Mouse (Mus musculus) embryonic facial prominence, embryonic 15.5 days (tissue): ENCODE data around the gene Myom1. TPM values are rescaled to one million over a fixed set of nuclear protein-coding genes. Genes with fewer than 3 reads are reported as not detected.
"Not testable (repeated sequence)": the region's sequence is repeated elsewhere in the genome, so short reads cannot be mapped to it uniquely, and the experiment has no call there.

Experiments
- ATAC-seq: fragments of 200-750 bp; cut with Nextera tagmentation; 2 replicates; pipeline ENCODE4 v1.8.0; 2017; ENCODE audit warnings: low read depth, moderate TSS enrichment; ENCODE audit not compliant: insufficient number of reproducible peaks, low FRiP score, low TSS enrichment
- H3K27ac ChIP-seq: fragments of 300-500 bp; sonication (generic); replicated peaks from 2 replicates; pipeline ENCODE4 v1.5.1; 2015; ENCODE audit warnings: mild to moderate bottlenecking, inconsistent platforms
- H3K27me3 ChIP-seq: fragments of 300-500 bp; sonication (generic); 2 replicates; pipeline ENCODE4 v1.6.1; 2015; ENCODE audit warnings: inconsistent platforms
- H3K36me3 ChIP-seq: fragments of 300-500 bp; sonication (generic); 2 replicates; pipeline ENCODE4 v1.6.1; 2015; ENCODE audit warnings: mild to moderate bottlenecking, inconsistent platforms
- H3K4me1 ChIP-seq: fragments of 300-500 bp; sonication (generic); 2 replicates; pipeline ENCODE4 v1.6.1; 2015; ENCODE audit warnings: inconsistent platforms
- H3K4me2 ChIP-seq: fragments of 300-500 bp; sonication (generic); replicated peaks from 2 replicates; pipeline ENCODE4 v1.6.1; 2015; ENCODE audit warnings: mild to moderate bottlenecking, inconsistent platforms
- H3K4me3 ChIP-seq: fragments of 300-500 bp; sonication (generic); replicated peaks from 2 replicates; pipeline ENCODE4 v1.5.1; 2015; ENCODE audit warnings: mild to moderate bottlenecking, inconsistent platforms
- H3K9ac ChIP-seq: fragments of 300-500 bp; sonication (generic); 2 replicates; pipeline ENCODE4 v1.6.1; 2015; ENCODE audit warnings: inconsistent platforms
- H3K9me3 ChIP-seq: fragments of 300-500 bp; sonication (generic); replicated peaks from 2 replicates; pipeline ENCODE4 v1.6.1; 2016; ENCODE audit warnings: inconsistent platforms
- WGBS: fragments of 180-500 bp; shearing (Covaris S2); methylation state at CpG from one replicate; pipeline ENCODE4 v1.1.7; 2015; 5-methylcytosine and 5-hydroxymethylcytosine counted together
- polyA plus RNA-seq: library from polyadenylated mRNA; unstranded; fragments of >200 nt; fragmentation: Nextera tagmentation; extraction: Ambion mirVana; gene quantifications from 2 replicates; pipeline ENCODE4 v1.2.1, GENCODE M21; 2015

The Myom1 gene
- 22.9 and 32.8 TPM in 2 replicates for polyA plus RNA-seq

DNA sequence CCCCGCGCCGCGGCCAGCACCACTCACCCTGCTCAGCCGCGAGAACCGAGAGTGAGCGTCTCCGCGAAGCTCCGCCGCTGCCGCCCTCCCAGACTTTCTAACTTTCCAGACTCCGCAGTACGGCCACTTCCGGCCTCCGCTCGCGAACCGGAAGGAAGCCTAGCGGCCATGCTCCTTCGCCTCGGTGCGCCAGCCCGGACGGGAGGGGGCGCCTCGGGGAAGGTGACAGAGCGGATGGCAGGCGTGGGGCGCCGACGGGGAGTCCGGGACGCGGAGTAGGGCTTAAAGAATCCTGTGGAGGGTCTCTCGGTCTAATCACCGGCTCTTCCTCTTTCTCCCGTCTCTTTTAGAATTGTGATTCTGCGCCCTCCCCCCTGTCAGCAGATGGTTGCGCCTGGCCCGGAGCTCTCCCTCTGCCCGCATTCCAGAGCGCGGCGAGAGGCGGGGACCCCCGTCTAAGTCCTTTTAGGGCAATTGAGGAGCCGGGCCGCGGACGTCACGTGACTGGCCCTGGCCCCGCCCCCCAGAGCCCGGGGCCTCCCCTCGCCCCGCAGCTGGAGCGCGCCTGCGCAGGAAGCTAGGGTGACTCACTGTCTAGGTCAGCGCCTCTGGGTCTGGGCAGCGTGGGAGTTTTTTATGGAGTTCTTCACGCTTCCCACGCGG lies at the start of gene Myom1:
Gene Myom1 (plus strand): TSS at position 553 of the 663 bp plus-strand sequence.
- peaks cover 30% of the 10 kb centered on the region for H3K4me1 ChIP-seq
- peak within 1 kb of the TSS; percentile 100 for H3K27ac ChIP-seq
- WGBS, result under 1% methylated on average over 65 of the region's 65 CpGs

DNA sequence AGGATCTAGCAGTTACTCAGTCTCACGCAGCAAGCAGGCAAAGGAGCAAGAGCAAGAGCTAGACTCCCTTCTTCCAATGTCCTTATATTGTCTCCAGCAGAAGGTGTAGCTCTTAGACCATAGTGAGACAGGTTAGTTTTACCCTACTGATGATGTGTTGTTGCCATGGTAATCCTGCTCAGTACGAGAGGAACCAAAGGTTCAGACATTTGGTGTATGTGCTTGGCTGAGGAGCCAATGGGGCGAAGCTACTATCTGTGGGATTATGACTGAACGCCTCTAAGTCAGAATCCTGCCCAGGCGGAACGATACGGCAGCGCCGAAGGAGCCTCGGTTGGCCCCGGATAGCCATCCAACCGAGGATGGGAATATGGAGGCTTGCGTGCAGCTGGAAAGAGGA lies 38.9 kb upstream of the Myom1 start:
- WGBS, result 66% methylated on average over 13 of the region's 13 CpGs
- H3K36me3 ChIP-seq, result not testable (repeated sequence)
- ATAC-seq, result peak; percentile 100

More for the DNA sequence above, at the start of gene Myom1:
- peak within 1 kb of the TSS; percentile 100 for H3K9ac ChIP-seq
- no peaks in the 10 kb centered on the region for H3K27me3 ChIP-seq
- ATAC-seq, result peak; percentile 95
- no peaks in the 10 kb centered on the region for H3K9me3 ChIP-seq
- H3K4me2 ChIP-seq, result peak within 1 kb of the TSS; percentile 60
- peak within 1 kb of the TSS; percentile 95 for H3K4me3 ChIP-seq
- no peaks in the 10 kb centered on the region for H3K36me3 ChIP-seq

DNA sequence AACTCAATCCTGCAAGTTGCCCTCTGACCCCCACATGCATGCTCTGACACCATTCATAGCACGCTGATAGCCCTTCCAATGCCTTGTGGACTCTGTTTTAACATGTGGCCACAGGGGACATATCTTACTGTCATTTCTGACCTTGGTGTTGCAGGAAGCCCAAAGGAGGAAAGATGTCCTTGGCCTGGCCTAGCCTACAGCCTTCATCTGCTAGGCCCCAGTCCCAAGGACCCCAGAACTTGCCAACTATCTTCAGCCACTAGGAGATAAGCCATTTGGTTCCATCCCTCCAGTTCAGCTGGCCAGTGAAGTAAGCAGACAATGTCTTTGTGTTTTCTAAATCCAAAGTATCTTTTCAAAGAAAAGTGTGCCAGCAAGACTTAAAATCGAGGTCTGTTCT lies 37.2 kb upstream of the Myom1 start:
- no peak overlapping the region for H3K4me3 ChIP-seq
- no peak overlapping the region for H3K9ac ChIP-seq
- 0 out of 2 replicates have a peak, but pooled peaks cover 3% of the 10 kb centered on the region for H3K4me1 ChIP-seq
- WGBS, result 75% methylated on average over 2 of the region's 2 CpGs
- no peaks in the 10 kb centered on the region for H3K9me3 ChIP-seq
- H3K27ac ChIP-seq, result no peak overlapping the region
- no peaks in the 10 kb centered on the region for H3K36me3 ChIP-seq
- no peaks in the 10 kb centered on the region for H3K27me3 ChIP-seq
- no peak overlapping the region for H3K4me2 ChIP-seq
- no peak for ATAC-seq

More for the DNA sequence above, 38.9 kb upstream of the Myom1 start:
- H3K4me2 ChIP-seq, H3K4me3 ChIP-seq, H3K9ac ChIP-seq, H3K4me1 ChIP-seq, H3K27me3 ChIP-seq, H3K9me3 ChIP-seq, H3K27ac ChIP-seq: not testable (repeated sequence)

DNA sequence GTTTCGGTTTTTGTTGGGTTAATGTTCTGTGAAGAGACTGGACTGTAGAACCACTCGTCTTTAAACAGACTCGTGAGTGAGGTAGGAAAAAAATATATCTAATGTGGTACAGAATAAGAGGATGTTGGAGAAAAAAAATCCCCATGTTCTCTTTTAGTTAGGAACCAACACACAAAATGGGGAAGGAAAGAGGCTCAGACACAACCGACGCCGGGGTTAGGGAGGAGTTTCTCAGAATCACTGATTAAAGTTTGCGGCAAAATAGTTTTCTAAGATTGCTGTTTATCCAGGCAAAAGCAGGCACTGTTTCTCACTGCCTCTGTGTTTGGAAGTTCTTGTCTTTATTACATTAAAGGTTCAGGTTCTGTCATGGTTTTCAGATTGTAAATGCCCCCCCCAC lies 36.3 kb upstream of the Myom1 start:
- no peaks in the 10 kb centered on the region for H3K27me3 ChIP-seq
- H3K4me1 ChIP-seq, result 0 out of 2 replicates have a peak, but pooled peaks cover 3% of the 10 kb centered on the region
- H3K27ac ChIP-seq, result no peak overlapping the region
- no peak for ATAC-seq
- H3K36me3 ChIP-seq, result no peaks in the 10 kb centered on the region
- H3K4me3 ChIP-seq, result no peak overlapping the region
- WGBS, result 85% methylated on average over 7 of the region's 7 CpGs
- H3K9ac ChIP-seq, result no peak overlapping the region
- no peaks in the 10 kb centered on the region for H3K9me3 ChIP-seq
- H3K4me2 ChIP-seq, result no peak overlapping the region

DNA sequence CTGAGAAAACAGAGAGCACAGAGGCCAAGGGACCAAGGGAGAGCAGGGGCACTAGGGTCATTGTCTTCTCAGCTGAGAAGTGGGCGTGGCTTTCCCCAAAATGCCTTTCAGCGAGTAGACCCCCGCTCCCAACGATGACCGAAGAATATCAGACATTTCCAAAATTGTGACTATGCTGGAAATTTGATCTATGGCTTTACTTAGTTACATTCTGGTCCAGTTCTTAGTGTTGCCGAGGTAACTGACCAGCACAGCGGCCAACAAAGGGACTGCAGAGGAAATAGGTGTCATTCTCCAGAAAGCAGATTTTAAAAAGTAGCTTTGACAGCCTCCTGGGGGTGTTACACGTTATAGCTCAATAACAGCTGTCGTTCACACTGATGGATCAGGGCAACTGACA lies 35.2 kb upstream of the Myom1 start:
- no peaks in the 10 kb centered on the region for H3K9me3 ChIP-seq
- H3K4me3 ChIP-seq, result no peak overlapping the region
- no peaks in the 10 kb centered on the region for H3K27me3 ChIP-seq
- H3K4me1 ChIP-seq, result 0 out of 2 replicates have a peak, but pooled peaks cover 3% of the 10 kb centered on the region
- no peak overlapping the region for H3K27ac ChIP-seq
- 37% methylated on average over 9 of the region's 9 CpGs for WGBS
- H3K4me2 ChIP-seq, result no peak overlapping the region
- H3K9ac ChIP-seq, result no peak overlapping the region
- no peak for ATAC-seq
- no peaks in the 10 kb centered on the region for H3K36me3 ChIP-seq

DNA sequence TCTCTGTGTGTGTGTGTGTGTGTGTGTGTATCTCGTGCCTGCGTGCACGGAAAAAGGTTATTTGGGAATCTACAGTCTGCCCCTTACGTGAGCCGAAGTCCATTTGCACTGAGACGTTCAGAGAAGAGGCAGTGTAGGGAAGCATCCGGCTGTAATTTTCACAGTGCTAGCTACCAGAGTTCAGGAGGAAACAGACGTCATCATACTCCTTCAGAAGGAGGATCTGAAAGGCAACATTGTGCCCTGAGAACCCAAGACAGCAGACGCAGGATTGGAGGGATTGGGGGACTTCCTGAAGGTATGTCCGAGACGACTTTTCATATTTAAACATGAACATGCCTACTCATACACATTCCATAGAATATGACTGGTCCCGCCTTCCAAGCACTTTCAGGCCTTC lies 34.8 kb upstream of the Myom1 start:
- Histone ChIP-seq H3K27me3 (no peaks in the 10 kb centered on the region), H3K36me3 (no peaks in the 10 kb centered on the region), H3K27ac (no peak overlapping the region), H3K9ac (no peak overlapping the region), H3K9me3 (no peaks in the 10 kb centered on the region), H3K4me3 (no peak overlapping the region), H3K4me2 (no peak overlapping the region), H3K4me1 (0 out of 2 replicates have a peak, but pooled peaks cover 3% of the 10 kb centered on the region)
- 43% methylated on average over 12 of the region's 12 CpGs for WGBS
- ATAC-seq, result no peak

DNA sequence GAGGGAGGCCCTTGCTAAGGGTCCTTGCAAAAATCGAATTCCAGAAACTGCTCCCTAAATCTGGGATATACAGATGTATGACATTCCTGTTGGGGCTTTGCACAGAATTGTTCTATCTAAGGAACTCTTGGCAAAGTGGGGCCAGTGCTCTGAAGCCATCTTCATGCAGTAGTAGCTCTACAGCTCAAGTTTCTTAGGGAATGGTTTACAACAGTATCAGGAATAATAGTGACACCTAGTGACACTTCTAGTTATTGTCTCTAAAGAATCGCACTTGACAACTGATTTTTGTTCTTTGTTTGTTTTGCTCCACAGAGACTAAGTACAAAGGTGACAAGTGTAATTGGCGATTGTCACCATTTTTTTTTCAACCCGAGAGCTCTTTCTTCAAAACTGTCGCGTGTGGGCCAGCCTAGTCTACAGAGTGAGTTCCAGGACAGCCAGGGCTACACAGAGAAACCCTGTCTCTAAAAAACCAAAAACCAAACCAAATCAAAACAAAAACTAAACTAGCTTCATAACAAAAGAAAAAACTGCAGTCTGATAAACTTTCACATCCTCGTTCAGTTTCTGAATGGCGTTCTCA lies 33.7 kb upstream of the Myom1 start:
- Histone ChIP-seq H3K4me1 (0 out of 2 replicates have a peak, but pooled peaks cover 3% of the 10 kb centered on the region), H3K36me3 (peaks cover 7% of the 10 kb centered on the region; the same call in 1 of the 2 replicates), H3K27ac (no peak overlapping the region), H3K27me3 (no peaks in the 10 kb centered on the region), H3K4me3 (no peak overlapping the region), H3K4me2 (no peak overlapping the region), H3K9me3 (no peaks in the 10 kb centered on the region), H3K9ac (no peak overlapping the region)
- ATAC-seq, result no peak
- 25% methylated on average over 8 of the region's 8 CpGs for WGBS

DNA sequence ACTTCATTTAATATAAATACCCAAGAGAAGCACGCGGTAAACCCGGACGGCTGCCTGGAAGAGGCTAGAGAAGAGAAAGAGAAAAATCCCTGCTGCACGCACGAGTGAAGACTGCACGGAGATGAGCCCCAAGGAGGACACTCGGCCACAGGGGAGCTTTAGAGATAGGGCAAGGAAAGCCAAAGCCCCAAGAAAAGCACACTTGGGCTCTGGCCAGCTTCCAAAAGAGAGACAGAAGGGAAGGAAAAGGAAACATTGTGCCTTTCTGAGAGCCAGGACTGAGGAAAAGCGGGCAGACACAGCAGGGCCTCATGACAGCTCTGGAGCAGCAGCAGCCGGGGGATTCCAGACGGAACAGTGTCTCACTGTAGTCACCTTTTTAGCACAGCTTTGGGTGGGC lies 31.2 kb upstream of the Myom1 start:
- 65% methylated on average over 11 of the region's 11 CpGs for WGBS
- H3K4me1 ChIP-seq, result 0 out of 2 replicates have a peak, but pooled peaks cover 3% of the 10 kb centered on the region
- H3K9ac ChIP-seq, result no peak overlapping the region
- peaks cover 28% of the 10 kb centered on the region for H3K36me3 ChIP-seq
- H3K4me3 ChIP-seq, result no peak overlapping the region
- no peak; the same call in 1 of the 2 replicates for ATAC-seq
- H3K27ac ChIP-seq, result no peak overlapping the region
- no peak overlapping the region for H3K4me2 ChIP-seq
- no peaks in the 10 kb centered on the region for H3K27me3 ChIP-seq
- H3K9me3 ChIP-seq, result no peaks in the 10 kb centered on the region

DNA sequence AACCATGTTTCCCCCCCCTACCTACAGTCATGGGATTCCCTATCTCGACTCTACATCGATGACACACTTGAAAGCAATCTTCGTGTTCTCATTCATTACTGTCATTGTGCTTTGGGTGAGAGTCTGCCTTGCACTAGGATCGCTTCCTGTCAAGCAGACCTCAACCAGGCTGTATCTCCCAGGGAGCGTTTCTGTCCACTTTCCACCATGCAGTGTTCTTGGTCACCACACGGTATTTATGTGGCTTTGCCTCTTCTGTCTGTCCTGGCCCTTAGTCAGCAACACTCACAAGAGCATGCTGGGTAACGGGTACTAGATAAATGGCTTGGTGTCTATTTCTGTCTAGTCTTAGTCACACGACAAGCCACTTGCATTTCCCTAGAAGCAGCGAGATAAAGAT lies 29.0 kb upstream of the Myom1 start:
- no peak for ATAC-seq

DNA sequence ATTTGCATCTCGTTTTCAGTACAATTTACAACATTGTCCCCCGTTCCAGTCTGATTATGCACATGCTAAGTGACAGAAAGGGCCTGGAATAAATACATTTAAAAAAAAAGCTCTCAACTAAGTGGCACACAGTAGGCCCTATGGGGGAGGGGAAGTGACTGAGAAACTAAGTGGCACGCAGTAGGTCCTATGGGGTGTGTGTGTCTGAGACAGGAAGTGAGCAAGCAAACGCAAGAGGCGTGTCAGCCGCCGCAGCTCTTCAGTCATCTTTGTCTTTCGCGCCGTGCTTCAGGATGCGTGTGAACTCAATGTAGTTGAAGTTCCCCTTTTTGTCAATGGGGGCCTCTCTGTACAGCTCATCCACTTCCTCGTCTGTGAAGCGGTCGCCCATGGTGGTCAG lies 28.4 kb upstream of the Myom1 start:
- H3K4me3 ChIP-seq, H3K4me1 ChIP-seq, H3K9ac ChIP-seq, H3K4me2 ChIP-seq, ATAC-seq, H3K9me3 ChIP-seq, H3K27ac ChIP-seq, H3K27me3 ChIP-seq: not testable (repeated sequence)
- 95% methylated on average over 14 of the region's 14 CpGs for WGBS
- peaks cover 34% of the 10 kb centered on the region for H3K36me3 ChIP-seq

More for the DNA sequence above, 29.0 kb upstream of the Myom1 start:
- H3K27me3 ChIP-seq, result no peaks in the 10 kb centered on the region
- H3K4me1 ChIP-seq, result 0 out of 2 replicates have a peak, but pooled peaks cover 2% of the 10 kb centered on the region
- peaks cover 34% of the 10 kb centered on the region for H3K36me3 ChIP-seq
- H3K9ac ChIP-seq, result no peak overlapping the region
- H3K9me3 ChIP-seq, result no peaks in the 10 kb centered on the region
- H3K4me3 ChIP-seq, result no peak overlapping the region
- WGBS, result 83% methylated on average over 9 of the region's 9 CpGs
- H3K27ac ChIP-seq, result no peak overlapping the region
- no peak overlapping the region for H3K4me2 ChIP-seq

DNA sequence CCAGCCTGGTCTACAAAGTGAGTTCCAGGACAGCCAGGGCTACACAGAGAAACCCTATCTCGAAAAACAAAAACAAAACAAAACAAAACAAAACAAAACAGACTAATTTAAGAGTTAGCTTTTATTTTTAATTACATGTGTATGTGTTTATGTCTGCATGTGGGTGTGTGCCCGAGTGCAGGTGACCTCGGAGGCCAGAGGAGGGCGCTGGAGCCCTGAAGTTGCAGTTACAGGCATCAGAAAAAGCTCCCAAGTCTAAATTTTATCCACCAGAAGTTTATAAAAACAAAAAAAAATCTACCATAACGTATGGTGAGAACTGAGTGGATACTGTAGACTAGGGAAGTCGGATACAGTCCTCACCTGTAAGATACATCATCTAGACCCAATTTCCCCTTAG lies 24.6 kb upstream of the Myom1 start:
- Histone ChIP-seq H3K27me3 (no peaks in the 10 kb centered on the region), H3K27ac (no peak overlapping the region), H3K4me2 (no peak overlapping the region), H3K9me3 (no peaks in the 10 kb centered on the region), H3K9ac (no peak overlapping the region), H3K4me1 (no peaks in the 10 kb centered on the region), H3K4me3 (no peak overlapping the region), H3K36me3 (peaks cover 54% of the 10 kb centered on the region)
- no peak for ATAC-seq
- 89% methylated on average over 6 of the region's 6 CpGs for WGBS
